ENCODE assay signal across 8 mouse cellular contexts in the genomic region with DNA sequence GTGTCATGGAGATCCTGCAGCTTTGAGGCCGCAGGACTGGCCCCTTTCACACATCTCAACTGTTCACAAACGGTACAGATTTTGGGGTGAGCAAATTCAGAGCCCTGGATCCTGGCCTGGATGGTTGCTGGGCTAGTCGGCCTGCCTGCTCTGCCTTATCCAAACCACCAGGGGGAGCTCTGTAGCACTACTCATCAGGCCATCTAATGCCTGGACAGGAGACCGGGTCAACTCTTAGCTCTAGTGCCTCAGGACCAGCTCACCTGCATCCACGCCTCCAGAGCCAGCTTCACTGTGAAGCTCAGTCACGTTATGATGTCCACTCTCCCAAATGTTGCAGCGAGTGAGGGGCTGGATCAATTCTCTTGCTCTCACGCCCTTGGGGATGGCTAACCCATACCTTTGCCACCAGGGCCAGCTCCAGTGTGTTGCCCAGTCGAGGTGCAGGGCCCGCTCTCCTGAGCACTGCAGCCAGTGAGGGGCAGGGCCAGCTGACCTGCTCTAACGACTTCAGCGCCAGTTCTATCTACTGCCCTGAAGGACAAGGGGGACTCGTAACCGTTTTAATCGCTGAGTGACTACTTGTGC.
DNase-seq lines count a peak whose midpoint lies in the region; ATAC-seq and TF ChIP-seq lines count a peak whose summit lies in the region.
"Had no signal": no experiment of that assay in that cellular context is flagged by ENCODE, and none has a peak within 500 bp of the region (broad histone marks: within the 10 kb centered on the region; RNA-seq: fewer than 3 reads in every experiment).

No protein-coding gene starts in this region.

- no peaks in the 10 kb centered on the region for H3K9me3 ChIP-seq in lung, postnatal 0 days (ENCODE audit: low read length)
- H3K9me3 ChIP-seq: hindbrain, embryonic 15.5 days had no signal

- H3K27ac ChIP-seq in bone marrow macrophage, adult 2 months (ENCODE audit: insufficient read depth, low read depth, low read length), result no peak overlapping the region
- H3K27ac ChIP-seq in embryonic fibroblast, embryonic 13.5 days (ENCODE audit: insufficient read depth, low read length), result no peak overlapping the region
- H3K27ac ChIP-seq in layer of hippocampus, adult 2 months, result no peak overlapping the region
- H3K27ac ChIP-seq in lung, postnatal 0 days (ENCODE audit: low read length), result no peak overlapping the region
- H3K27ac ChIP-seq: hindbrain, embryonic 15.5 days had no signal

- DNase-seq in Muller cell, postnatal 12 days (ENCODE audit: inconsistent ontology term), result peak; percentile 32
- DNase-seq in heart, postnatal 25 days (ENCODE audit: low spot score), result peak; percentile 7
- DNase-seq in layer of hippocampus, adult 2 months (ENCODE audit: low spot score in 2 of 2), result peak; percentile 32 to 68
- peak; percentile 75 for DNase-seq in lung, postnatal 0 days (ENCODE audit: low spot score)
- DNase-seq in right cerebral cortex, adult 2 months (ENCODE audit: low spot score in 2 of 2), result peak; percentile 56 to 68

- TF ChIP-seq EP300 in lung, postnatal 0 days (IDR thresholded peaks at IDR 0.05), result no peak

- no peak overlapping the region for H3K4me3 ChIP-seq in bone marrow macrophage, adult 2 months (ENCODE audit: insufficient read depth, low read length)
- H3K4me3 ChIP-seq in embryonic fibroblast, embryonic 13.5 days (ENCODE audit: insufficient read depth, low read length), result no peak overlapping the region
- no peak overlapping the region for H3K4me3 ChIP-seq in layer of hippocampus, adult 2 months
- no peak overlapping the region for H3K4me3 ChIP-seq in lung, postnatal 0 days (ENCODE audit: low read depth, low read length)
- H3K4me3 ChIP-seq: hindbrain, embryonic 15.5 days had no signal

- no peak overlapping the region for H3K4me2 ChIP-seq in lung, postnatal 0 days (replicated peaks; ENCODE audit: low read depth, low read length)
- H3K4me2 ChIP-seq: hindbrain, embryonic 15.5 days had no signal

- 64% methylated on average over 15 of the region's 15 CpGs for WGBS in lung, postnatal 0 days

- H3K27me3 ChIP-seq in lung, postnatal 0 days (replicated peaks; ENCODE audit: insufficient read depth, low read length), result no peaks in the 10 kb centered on the region
- H3K27me3 ChIP-seq: hindbrain, embryonic 15.5 days had no signal

- no peaks in the 10 kb centered on the region for H3K4me1 ChIP-seq in bone marrow macrophage, adult 2 months (ENCODE audit: control insufficient read depth, insufficient read depth, low read length)
- H3K4me1 ChIP-seq in embryonic fibroblast, embryonic 13.5 days (ENCODE audit: control insufficient read depth, insufficient read depth, low read length), result no peaks in the 10 kb centered on the region
- no peaks in the 10 kb centered on the region for H3K4me1 ChIP-seq in lung, postnatal 0 days (ENCODE audit: insufficient read depth, low read depth, low read length)

- intact Hi-C loops in heart, postnatal 25 days (cut with DNase I), result no loop called here

- no peaks in the 10 kb centered on the region for H3K36me3 ChIP-seq in lung, postnatal 0 days (ENCODE audit: insufficient read depth, low read length)
- H3K36me3 ChIP-seq: hindbrain, embryonic 15.5 days had no signal

- H3K9ac ChIP-seq in lung, postnatal 0 days (replicated peaks; ENCODE audit: low read depth), result no peak overlapping the region
- H3K9ac ChIP-seq: hindbrain, embryonic 15.5 days had no signal

- TF ChIP-seq CTCF in bone marrow macrophage, adult 2 months (IDR thresholded peaks at IDR 0.05; ENCODE audit: low read depth, low read length), result peak; percentile 70
- peak; percentile 54; the same call in 1 of the 2 replicates for TF ChIP-seq CTCF in embryonic fibroblast, embryonic 13.5 days (IDR thresholded peaks at IDR 0.05; ENCODE audit: borderline replicate concordance, insufficient read depth, low read length)
- peak; percentile 93 for TF ChIP-seq CTCF in layer of hippocampus, adult 2 months (conservative IDR thresholded peaks at IDR 0.05)
- peak; percentile 95 for TF ChIP-seq CTCF in lung, postnatal 0 days (IDR thresholded peaks at IDR 0.05)

- peak; percentile 65 for ATAC-seq in lung, postnatal 0 days

- TF ChIP-seq POLR2A in bone marrow macrophage, adult 2 months (IDR thresholded peaks at IDR 0.05; ENCODE audit: borderline replicate concordance, low read depth, low read length), result no peak
- TF ChIP-seq POLR2A in embryonic fibroblast, embryonic 13.5 days (IDR thresholded peaks at IDR 0.05; ENCODE audit: low read depth, low read length), result no peak

Comparison
In these comparisons a context has a peak if more than half of its experiments do, and no peak if none do; other contexts are left out.
1. DNase-seq: peak in every context shown above with its lines; median percentile 75 in lung, postnatal 0 days; 62 in right cerebral cortex, adult 2 months; 50 in layer of hippocampus, adult 2 months; 32 in Muller cell, postnatal 12 days; 7 in heart, postnatal 25 days.